Mouse (Mus musculus): ENCODE results near the gene Raver1. TPM values are rescaled to one million over a fixed set of nuclear protein-coding genes. Genes with fewer than 3 reads are reported as not detected.
A peak's percentile ranks its signal among the peaks of the same experiment; 100 is the strongest.

The Raver1 gene
- polyA plus RNA-seq (2015; fragmentation: Nextera tagmentation; extraction: Ambion mirVana), result 64.5 and 66.5 TPM in 2 replicates

- H3K27me3 ChIP-seq (replicated peaks), result no peaks in the 10 kb centered on the region
- H3K4me2 ChIP-seq (replicated peaks), result peak within 1 kb of the TSS; percentile 76
- peak within 1 kb of the TSS; percentile 71 for H3K4me3 ChIP-seq (replicated peaks)
- H3K9ac ChIP-seq, result peak within 1 kb of the TSS; percentile 75
- under 1% methylated on average over 54 of the region's 54 CpGs for WGBS
- ATAC-seq, result peak; percentile 99
- no peaks in the 10 kb centered on the region for H3K9me3 ChIP-seq
- peak within 1 kb of the TSS; percentile 95 for H3K27ac ChIP-seq
- peaks cover 23% of the 10 kb centered on the region for H3K4me1 ChIP-seq (replicated peaks)
- peaks cover 21% of the 10 kb centered on the region for H3K36me3 ChIP-seq
Measured at GRCm38 (mm10) chr9:21091707-21092320, at the start of gene Raver1, which contains the start of gene Gm38431. Gene Raver1, minus strand, starts transcription at chr9:21092008. Gene Gm38431, minus strand, starts transcription at chr9:21091997.

- H3K27me3 ChIP-seq (replicated peaks), result no peaks in the 10 kb centered on the region
- no peak overlapping the region for H3K4me2 ChIP-seq (replicated peaks)
- no peak overlapping the region for H3K4me3 ChIP-seq (replicated peaks)
- 74% methylated on average over 4 of the region's 4 CpGs for WGBS
- H3K9me3 ChIP-seq, result no peaks in the 10 kb centered on the region
- H3K4me1 ChIP-seq (replicated peaks), result 0 out of 2 replicates have a peak, but pooled peaks cover 2% of the 10 kb centered on the region
- H3K36me3 ChIP-seq, result peaks cover 51% of the 10 kb centered on the region
- no peak overlapping the region for H3K27ac ChIP-seq
- ATAC-seq, result no peak
- H3K9ac ChIP-seq, result no peak overlapping the region
Measured at GRCm38 (mm10) chr9:21138386-21138785, 46.6 kb upstream of the Raver1 start.

GRCm38 (mm10) chr9:21137229-21137628 lies 45.4 kb upstream of the Raver1 start:
- no peak overlapping the region for H3K4me3 ChIP-seq (replicated peaks)
- no peaks in the 10 kb centered on the region for H3K9me3 ChIP-seq
- no peak overlapping the region for H3K27ac ChIP-seq
- 50% methylated on average over 3 of the region's 3 CpGs for WGBS
- ATAC-seq, result peak; percentile 35
- 0 out of 2 replicates have a peak, but pooled peaks cover 2% of the 10 kb centered on the region for H3K4me1 ChIP-seq (replicated peaks)
- no peaks in the 10 kb centered on the region for H3K27me3 ChIP-seq (replicated peaks)
- H3K4me2 ChIP-seq (replicated peaks), result no peak overlapping the region
- H3K9ac ChIP-seq, result no peak overlapping the region
- H3K36me3 ChIP-seq, result peaks cover 42% of the 10 kb centered on the region

GRCm38 (mm10) chr9:21136401-21136800 lies 44.6 kb upstream of the Raver1 start:
- WGBS, result 83% methylated on average over 6 of the region's 6 CpGs
- Histone ChIP-seq H3K4me3 (replicated peaks) (no peak overlapping the region), H3K27ac (no peak overlapping the region), H3K36me3 (peaks cover 35% of the 10 kb centered on the region), H3K27me3 (replicated peaks) (no peaks in the 10 kb centered on the region), H3K9ac (no peak overlapping the region), H3K4me1 (replicated peaks) (0 out of 2 replicates have a peak, but pooled peaks cover 2% of the 10 kb centered on the region), H3K4me2 (replicated peaks) (no peak overlapping the region), H3K9me3 (no peaks in the 10 kb centered on the region)
- ATAC-seq, result no peak

GRCm38 (mm10) chr9:21135941-21136381 lies 44.2 kb upstream of the Raver1 start:
- Histone ChIP-seq H3K27ac (no peak overlapping the region), H3K27me3 (replicated peaks) (no peaks in the 10 kb centered on the region), H3K4me1 (replicated peaks) (0 out of 2 replicates have a peak, but pooled peaks cover 2% of the 10 kb centered on the region), H3K36me3 (peaks cover 31% of the 10 kb centered on the region), H3K4me2 (replicated peaks) (no peak overlapping the region), H3K9me3 (no peaks in the 10 kb centered on the region), H3K4me3 (replicated peaks) (no peak overlapping the region), H3K9ac (no peak overlapping the region)
- no peak for ATAC-seq
- 58% methylated on average over 1 of the region's 1 CpGs for WGBS

- Histone ChIP-seq H3K4me1 (replicated peaks) (peaks cover 4% of the 10 kb centered on the region; the same call in 1 of the 2 replicates), H3K36me3 (peaks cover 25% of the 10 kb centered on the region), H3K27me3 (replicated peaks) (no peaks in the 10 kb centered on the region), H3K9ac (no peak overlapping the region), H3K9me3 (no peaks in the 10 kb centered on the region), H3K4me2 (replicated peaks) (no peak overlapping the region), H3K4me3 (replicated peaks) (no peak overlapping the region), H3K27ac (no peak overlapping the region)
- ATAC-seq, result no peak
- WGBS, result 78% methylated on average over 4 of the region's 4 CpGs
Measured at GRCm38 (mm10) chr9:21135329-21135890, 43.6 kb upstream of the Raver1 start.

GRCm38 (mm10) chr9:21134595-21135328 lies 43.0 kb upstream of the Raver1 start:
- H3K36me3 ChIP-seq, result peaks cover 19% of the 10 kb centered on the region
- no peak overlapping the region for H3K9ac ChIP-seq
- H3K4me2 ChIP-seq (replicated peaks), result no peak overlapping the region
- H3K4me3 ChIP-seq (replicated peaks), result no peak overlapping the region
- H3K4me1 ChIP-seq (replicated peaks), result peaks cover 8% of the 10 kb centered on the region; the same call in 1 of the 2 replicates
- no peak overlapping the region for H3K27ac ChIP-seq
- H3K27me3 ChIP-seq (replicated peaks), result no peaks in the 10 kb centered on the region
- 71% methylated on average over 9 of the region's 9 CpGs for WGBS
- no peak for ATAC-seq
- no peaks in the 10 kb centered on the region for H3K9me3 ChIP-seq

GRCm38 (mm10) chr9:21133064-21133707 lies 41.4 kb upstream of the Raver1 start:
- Histone ChIP-seq H3K27ac (no peak overlapping the region), H3K36me3 (0 out of 2 replicates have a peak, but pooled peaks cover 8% of the 10 kb centered on the region), H3K4me3 (replicated peaks) (no peak overlapping the region), H3K4me2 (replicated peaks) (no peak overlapping the region), H3K4me1 (replicated peaks) (peaks cover 8% of the 10 kb centered on the region; the same call in 1 of the 2 replicates), H3K9ac (no peak overlapping the region), H3K9me3 (no peaks in the 10 kb centered on the region), H3K27me3 (replicated peaks) (no peaks in the 10 kb centered on the region)
- 74% methylated on average over 9 of the region's 9 CpGs for WGBS
- ATAC-seq, result no peak

- 80% methylated on average over 12 of the region's 12 CpGs for WGBS
- no peak overlapping the region for H3K4me3 ChIP-seq (replicated peaks)
- no peak overlapping the region for H3K4me2 ChIP-seq (replicated peaks)
- no peaks in the 10 kb centered on the region for H3K27me3 ChIP-seq (replicated peaks)
- H3K4me1 ChIP-seq (replicated peaks), result peaks cover 8% of the 10 kb centered on the region; the same call in 1 of the 2 replicates
- H3K9ac ChIP-seq, result no peak overlapping the region
- no peak for ATAC-seq
- H3K9me3 ChIP-seq, result no peaks in the 10 kb centered on the region
- H3K27ac ChIP-seq, result no peak overlapping the region
- 0 out of 2 replicates have a peak, but pooled peaks cover 3% of the 10 kb centered on the region for H3K36me3 ChIP-seq
Measured at GRCm38 (mm10) chr9:21132102-21132775, 40.4 kb upstream of the Raver1 start.

GRCm38 (mm10) chr9:21131059-21131956 lies 39.5 kb upstream of the Raver1 start, which contains the start of gene Tyk2:
Gene Tyk2, minus strand, starts transcription at chr9:21131243.
- Histone ChIP-seq H3K36me3 (peaks cover 9% of the 10 kb centered on the region; the same call in 1 of the 2 replicates), H3K27ac (no peak within 1 kb of the TSS; the same call in 1 of the 2 replicates), H3K4me2 (replicated peaks) (peak within 1 kb of the TSS; percentile 71), H3K9me3 (no peaks in the 10 kb centered on the region), H3K9ac (peak within 1 kb of the TSS; percentile 52), H3K4me1 (replicated peaks) (peaks cover 8% of the 10 kb centered on the region; the same call in 1 of the 2 replicates), H3K27me3 (replicated peaks) (no peaks in the 10 kb centered on the region), H3K4me3 (replicated peaks) (peak within 1 kb of the TSS; percentile 62)
- peak; percentile 98 for ATAC-seq
- 6% methylated on average over 37 of the region's 37 CpGs for WGBS

- H3K27me3 ChIP-seq (replicated peaks), result no peaks in the 10 kb centered on the region
- no peak for ATAC-seq
- no peaks in the 10 kb centered on the region for H3K9me3 ChIP-seq
- H3K4me2 ChIP-seq (replicated peaks), result no peak overlapping the region
- H3K27ac ChIP-seq, result no peak overlapping the region
- H3K36me3 ChIP-seq, result peaks cover 9% of the 10 kb centered on the region; the same call in 1 of the 2 replicates
- 81% methylated on average over 2 of the region's 2 CpGs for WGBS
- H3K9ac ChIP-seq, result no peak overlapping the region
- no peak overlapping the region for H3K4me3 ChIP-seq (replicated peaks)
- peaks cover 6% of the 10 kb centered on the region; the same call in 1 of the 2 replicates for H3K4me1 ChIP-seq (replicated peaks)
Measured at GRCm38 (mm10) chr9:21126259-21126627, 34.4 kb upstream of the Raver1 start.

All from intestine, embryonic 15.5 days (tissue).